Mouse (Mus musculus) lung, embryonic 16.5 days (tissue): Measurements from ENCODE around the gene Ano6. TPM values are rescaled to one million over a fixed set of nuclear protein-coding genes. Genes with fewer than 3 reads are reported as not detected.

Source experiments
- ATAC-seq: fragments of 200-750 bp; cut with Nextera tagmentation; 2 replicates; pipeline ENCODE4 v1.8.0; 2017; ENCODE audit warnings: low read depth, mild to moderate bottlenecking, moderate library complexity
- H3K27ac ChIP-seq: fragments of 300-500 bp; sonication (generic); 2 replicates; pipeline ENCODE4 v1.5.1; 2014; ENCODE audit warnings: mild to moderate bottlenecking, control low read depth, low read length
- H3K27me3 ChIP-seq: fragments of 300-500 bp; sonication (generic); 2 replicates; pipeline ENCODE4 v1.6.1; 2014; ENCODE audit warnings: low read depth, low read length, mixed read lengths; ENCODE audit not compliant: control insufficient read depth, insufficient read depth
- H3K36me3 ChIP-seq: fragments of 300-500 bp; sonication (generic); 2 replicates; pipeline ENCODE4 v1.6.1; 2014; ENCODE audit warnings: low read length; ENCODE audit not compliant: control insufficient read depth, insufficient read depth
- H3K4me1 ChIP-seq: fragments of 300-500 bp; sonication (generic); replicated peaks from 2 replicates; pipeline ENCODE4 v1.6.1; 2014; ENCODE audit warnings: low read length, mixed read lengths; ENCODE audit not compliant: control insufficient read depth, insufficient read depth
- H3K4me2 ChIP-seq: fragments of 300-500 bp; sonication (generic); 2 replicates; pipeline ENCODE4 v1.6.1; 2014; ENCODE audit warnings: low read depth, low read length, control low read depth
- H3K4me3 ChIP-seq: fragments of 300-500 bp; sonication (generic); 2 replicates; pipeline ENCODE4 v1.5.1; 2014; ENCODE audit warnings: mild to moderate bottlenecking, low read length, control low read depth
- H3K9ac ChIP-seq: fragments of 300-500 bp; sonication (generic); 2 replicates; pipeline ENCODE4 v1.6.1; 2014; ENCODE audit warnings: low read length, control low read depth
- H3K9me3 ChIP-seq: fragments of 300-500 bp; sonication (generic); 2 replicates; pipeline ENCODE4 v1.6.1; 2016; ENCODE audit warnings: low read length; ENCODE audit not compliant: control insufficient read depth
- WGBS: fragments of 180-500 bp; shearing (Covaris S2); extraction: QIAGEN DNeasy Blood & Tissue Kit; methylation state at CpG from one replicate; pipeline ENCODE4 v1.1.7; 2014; 5-methylcytosine and 5-hydroxymethylcytosine counted together
- polyA plus RNA-seq: library from polyadenylated mRNA; unstranded; fragments of >200 nt; fragmentation: Nextera tagmentation; extraction: Ambion mirVana; gene quantifications from 2 replicates; pipeline ENCODE4 v1.2.1, GENCODE M21; 2015

Ano6 gene
- polyA plus RNA-seq, 1 experiment from 2014 or later, result 53.2 TPM

GRCm38 (mm10) chr15:95774197-95774596 lies 16.4 kb upstream of the Ano6 start:
- no peaks in the 10 kb centered on the region for H3K4me1 ChIP-seq
- H3K9me3 ChIP-seq, result no peaks in the 10 kb centered on the region
- H3K4me3 ChIP-seq, result no peak overlapping the region
- no peak overlapping the region for H3K27ac ChIP-seq
- no peak overlapping the region for H3K4me2 ChIP-seq
- H3K9ac ChIP-seq, result no peak overlapping the region
- H3K36me3 ChIP-seq, result no peaks in the 10 kb centered on the region
- ATAC-seq, result no peak
- 52% methylated on average over 6 of the region's 6 CpGs for WGBS
- H3K27me3 ChIP-seq, result no peaks in the 10 kb centered on the region

- H3K9me3 ChIP-seq, result no peaks in the 10 kb centered on the region
- H3K4me3 ChIP-seq, result no peak overlapping the region
- no peak overlapping the region for H3K4me2 ChIP-seq
- WGBS, result 79% methylated on average over 9 of the region's 9 CpGs
- no peaks in the 10 kb centered on the region for H3K4me1 ChIP-seq
- no peak overlapping the region for H3K27ac ChIP-seq
- no peaks in the 10 kb centered on the region for H3K36me3 ChIP-seq
- no peaks in the 10 kb centered on the region for H3K27me3 ChIP-seq
- H3K9ac ChIP-seq, result no peak overlapping the region
- ATAC-seq, result no peak
Measured at GRCm38 (mm10) chr15:95774674-95775414, 15.8 kb upstream of the Ano6 start.

GRCm38 (mm10) chr15:95777743-95778142 lies 12.9 kb upstream of the Ano6 start:
- ATAC-seq, result no peak
- 77% methylated on average over 2 of the region's 2 CpGs for WGBS
- Histone ChIP-seq H3K4me3 (no peak overlapping the region), H3K9me3 (no peaks in the 10 kb centered on the region), H3K4me2 (no peak overlapping the region), H3K36me3 (no peaks in the 10 kb centered on the region), H3K9ac (no peak overlapping the region), H3K4me1 (no peaks in the 10 kb centered on the region), H3K27me3 (no peaks in the 10 kb centered on the region), H3K27ac (no peak overlapping the region)

- 86% methylated on average over 4 of the region's 4 CpGs for WGBS
- no peak overlapping the region for H3K9ac ChIP-seq
- no peak for ATAC-seq
Measured at GRCm38 (mm10) chr15:95778710-95779109, 11.9 kb upstream of the Ano6 start.

GRCm38 (mm10) chr15:95786624-95787023 lies 4.0 kb upstream of the Ano6 start:
- Histone ChIP-seq H3K4me1 (peaks cover 8% of the 10 kb centered on the region), H3K9ac (no peak overlapping the region)
- WGBS, result 75% methylated on average over 4 of the region's 4 CpGs

More at GRCm38 (mm10) chr15:95778710-95779109, 11.9 kb upstream of the Ano6 start:
- Histone ChIP-seq H3K4me3 (no peak overlapping the region), H3K4me1 (no peaks in the 10 kb centered on the region), H3K4me2 (no peak overlapping the region), H3K27me3 (no peaks in the 10 kb centered on the region), H3K9me3 (no peaks in the 10 kb centered on the region), H3K27ac (no peak overlapping the region), H3K36me3 (no peaks in the 10 kb centered on the region)

GRCm38 (mm10) chr15:95787578-95787977 lies 3.1 kb upstream of the Ano6 start:
- Histone ChIP-seq H3K27me3 (no peaks in the 10 kb centered on the region), H3K9me3 (no peaks in the 10 kb centered on the region), H3K4me1 (peaks cover 17% of the 10 kb centered on the region), H3K4me2 (no peak overlapping the region), H3K27ac (no peak overlapping the region), H3K9ac (no peak overlapping the region), H3K4me3 (no peak overlapping the region), H3K36me3 (no peaks in the 10 kb centered on the region)
- WGBS, result 43% methylated on average over 3 of the region's 3 CpGs
- no peak for ATAC-seq

More at GRCm38 (mm10) chr15:95786624-95787023, 4.0 kb upstream of the Ano6 start:
- Histone ChIP-seq H3K27ac (no peak overlapping the region), H3K36me3 (no peaks in the 10 kb centered on the region), H3K27me3 (no peaks in the 10 kb centered on the region), H3K9me3 (no peaks in the 10 kb centered on the region), H3K4me2 (no peak overlapping the region), H3K4me3 (no peak overlapping the region)
- ATAC-seq, result no peak

- Histone ChIP-seq H3K27me3 (no peaks in the 10 kb centered on the region), H3K9me3 (no peaks in the 10 kb centered on the region), H3K36me3 (no peaks in the 10 kb centered on the region), H3K9ac (peak overlapping the region; percentile 96), H3K4me3 (peak overlapping the region; percentile 86), H3K4me2 (peak overlapping the region; percentile 83), H3K27ac (peak overlapping the region; percentile 96), H3K4me1 (peaks cover 38% of the 10 kb centered on the region)
- peak; percentile 45 for ATAC-seq
- 20% methylated on average over 32 of the region's 32 CpGs for WGBS
Measured at GRCm38 (mm10) chr15:95789562-95790528, 798 bp upstream of the Ano6 start.

GRCm38 (mm10) chr15:95791141-95791791 lies 623 bp downstream of the Ano6 start:
- Histone ChIP-seq H3K4me2 (peak overlapping the region; percentile 83), H3K9me3 (no peaks in the 10 kb centered on the region), H3K4me3 (peak overlapping the region; percentile 86), H3K36me3 (no peaks in the 10 kb centered on the region), H3K27ac (peak overlapping the region; percentile 96), H3K9ac (peak overlapping the region; percentile 96), H3K27me3 (no peaks in the 10 kb centered on the region), H3K4me1 (peaks cover 50% of the 10 kb centered on the region)
- peak; percentile 55 for ATAC-seq
- WGBS, result 1% methylated on average over 32 of the region's 32 CpGs

- Histone ChIP-seq H3K27ac (peak overlapping the region; percentile 31; the same call in 1 of the 2 replicates), H3K36me3 (no peaks in the 10 kb centered on the region), H3K4me1 (peaks cover 50% of the 10 kb centered on the region), H3K4me3 (peak overlapping the region; percentile 86), H3K27me3 (no peaks in the 10 kb centered on the region), H3K4me2 (peak overlapping the region; percentile 83), H3K9me3 (no peaks in the 10 kb centered on the region), H3K9ac (peak overlapping the region; percentile 96)
- 35% methylated on average over 5 of the region's 5 CpGs for WGBS
- ATAC-seq, result no peak
Measured at GRCm38 (mm10) chr15:95791855-95792254, 1.2 kb downstream of the Ano6 start.
